Mouse (Mus musculus) left cerebral cortex, postnatal 25 days (tissue): ENCODE measurements around the gene Lsm10. TPM values are rescaled to one million over a fixed set of nuclear protein-coding genes. Genes with fewer than 3 reads are reported as not detected.

Experiments used
- DNase-seq, 2 experiments: peaks; one replicate each; pipeline ENCODE4 v3.0.0; 2022; ENCODE audit warnings: low spot score in 2 of 2, mixed read lengths in 1 of 2
- intact Hi-C: fragments of 180-260 bp; cut with DNase I; formaldehyde crosslinking; loops from one replicate; pipeline ENCODE4 v1.15.1; 2025
- total RNA-seq, 2 experiments: library from RNA; stranded (reverse); gene quantifications; 2 replicates each; pipeline ENCODE4 v1.2.3; 2021

Lsm10 gene
- total RNA-seq, 2 experiments from 2014 or later = 13.1 to 14.8 TPM

GRCm38 (mm10) chr4:126115411-126115810, 19.0 kb downstream of the Lsm10 start:
- intact Hi-C loops = no loop called here
- DNase-seq = no peak

GRCm38 (mm10) chr4:126115871-126116521, 19.6 kb downstream of the Lsm10 start:
- intact Hi-C loops = no loop called here
- no peak for DNase-seq

GRCm38 (mm10) chr4:126117116-126117515, 20.7 kb downstream of the Lsm10 start:
- intact Hi-C loops = no loop called here
- DNase-seq = no peak

- intact Hi-C loops = loop anchor here (2.0 kb wide), 1 partner anchor 16 kb away; the partner anchor contains the start of gene Stk40
- DNase-seq = peak; percentile 78 to 92
Measured at GRCm38 (mm10) chr4:126118651-126119050, 22.2 kb downstream of the Lsm10 start.

- no peak for DNase-seq
Measured at GRCm38 (mm10) chr4:126119051-126119450, 22.6 kb downstream of the Lsm10 start.

GRCm38 (mm10) chr4:126120052-126120451, 23.6 kb downstream of the Lsm10 start:
- intact Hi-C loops = no loop called here
- no peak for DNase-seq

More at GRCm38 (mm10) chr4:126119051-126119450, 22.6 kb downstream of the Lsm10 start:
- intact Hi-C loops = loop anchor here (2.0 kb wide), 1 partner anchor 16 kb away; the partner anchor contains the start of gene Stk40

- no peak for DNase-seq
- intact Hi-C loops = no loop called here
Measured at GRCm38 (mm10) chr4:126120506-126120905, 24.1 kb downstream of the Lsm10 start.

- intact Hi-C loops = no loop called here
- peak; percentile 52 to 78 for DNase-seq
Measured at GRCm38 (mm10) chr4:126123309-126124040, 27.1 kb downstream of the Lsm10 start.

GRCm38 (mm10) chr4:126130502-126130901, 34.1 kb downstream of the Lsm10 start:
- intact Hi-C loops = no loop called here
- no peak for DNase-seq

- peak; percentile 67 to 72 for DNase-seq
- intact Hi-C loops = no loop called here
Measured at GRCm38 (mm10) chr4:126131290-126132121, 35.1 kb downstream of the Lsm10 start.

GRCm38 (mm10) chr4:126132636-126133264, 36.3 kb downstream of the Lsm10 start:
- intact Hi-C loops = no loop called here
- DNase-seq = no peak

GRCm38 (mm10) chr4:126134236-126134635, 37.8 kb downstream of the Lsm10 start:
- DNase-seq = no peak
- intact Hi-C loops = no loop called here

GRCm38 (mm10) chr4:126134639-126135038, 38.2 kb downstream of the Lsm10 start:
- no peak for DNase-seq
- intact Hi-C loops = no loop called here

GRCm38 (mm10) chr4:126137773-126138172, 41.4 kb downstream of the Lsm10 start:
- intact Hi-C loops = no loop called here

GRCm38 (mm10) chr4:126141021-126141420, 44.6 kb downstream of the Lsm10 start:
- no peak for DNase-seq
- intact Hi-C loops = no loop called here

More at GRCm38 (mm10) chr4:126137773-126138172, 41.4 kb downstream of the Lsm10 start:
- DNase-seq = no peak

- DNase-seq = no peak
- intact Hi-C loops = no loop called here
Measured at GRCm38 (mm10) chr4:126145396-126145795, 49.0 kb downstream of the Lsm10 start.

- intact Hi-C loops = no loop called here
- no peak for DNase-seq
Measured at GRCm38 (mm10) chr4:126146974-126147532, 50.6 kb downstream of the Lsm10 start.

GRCm38 (mm10) chr4:126147533-126148160, 51.2 kb downstream of the Lsm10 start, which contains the start of gene Eva1b:
Gene Eva1b, plus strand, starts transcription at chr4:126147744.
- no peak for DNase-seq
- intact Hi-C loops = no loop called here
